Mouse (Mus musculus) small intestine, adult 10 weeks (tissue): Measurements from ENCODE around the gene Stmn3. TPM values are rescaled to one million over a fixed set of nuclear protein-coding genes. Genes with fewer than 3 reads are reported as not detected.

Source experiments
- polyA plus RNA-seq: library from polyadenylated mRNA; stranded (reverse); fragments of 350-450 nt; fragmentation: Illumina TruSeq; extraction: RNeasy Lipid Tissue Mini Kit (QIAGEN cat#74804); gene quantifications from one replicate; pipeline ENCODE4 v1.2.3, GENCODE M21; 2014; ENCODE audit warnings: low replicate concordance

The Stmn3 gene
- not detected for polyA plus RNA-seq

GRCm38 (mm10) chr2:181314080-181314810, at the start of gene Stmn3:
Gene Stmn3 (minus strand): TSS chr2:181314500.

GRCm38 (mm10) chr2:181319248-181320102, 5.2 kb upstream of the Stmn3 start, which contains the start of gene Rtel1:
Gene Rtel1 (plus strand): TSS chr2:181319739.

GRCm38 (mm10) chr2:181287958-181288350, 26.3 kb downstream of the Stmn3 start, which contains the start of gene Gmeb2:
Gene Gmeb2 (minus strand): TSS chr2:181288035.

Other genes starting within 250 kb of the Stmn3 start
- gene Kcnq2, start 179.2 kb downstream of the Stmn3 start, polyA plus RNA-seq: 0.19 TPM
- not detected for gene Eef1a2, start 157.5 kb downstream of the Stmn3 start, polyA plus RNA-seq
- 5.9 TPM for gene Ppdpf, start 127.3 kb downstream of the Stmn3 start, polyA plus RNA-seq
- gene Ptk6, start 111.7 kb downstream of the Stmn3 start, polyA plus RNA-seq: 5.1 TPM
- not detected for gene Srms, start 101.3 kb downstream of the Stmn3 start, polyA plus RNA-seq
- gene Fndc11, start 94.5 kb downstream of the Stmn3 start, polyA plus RNA-seq: not detected
- 5.8 TPM for gene Helz2, start 72.5 kb downstream of the Stmn3 start, polyA plus RNA-seq
- 10.5 TPM for gene Gmeb2, start 26.5 kb downstream of the Stmn3 start, polyA plus RNA-seq
- gene Rtel1, start 5.2 kb upstream of the Stmn3 start, polyA plus RNA-seq: 2.8 TPM
- 0.97 TPM for gene Zgpat, start 50.4 kb upstream of the Stmn3 start, polyA plus RNA-seq
- 25.0 TPM for gene Arfrp1, start 50.9 kb upstream of the Stmn3 start, polyA plus RNA-seq
- 0.45 TPM for gene Lime1, start 65.6 kb upstream of the Stmn3 start, polyA plus RNA-seq
- 1.3 TPM for gene Zbtb46, start 144.9 kb upstream of the Stmn3 start, polyA plus RNA-seq
- not detected for gene Abhd16b, start 178.7 kb upstream of the Stmn3 start, polyA plus RNA-seq
- gene Tpd52l2, start 182.6 kb upstream of the Stmn3 start, polyA plus RNA-seq: 26.2 TPM
- 32.9 TPM for gene Dnajc5, start 206.0 kb upstream of the Stmn3 start, polyA plus RNA-seq